Mouse (Mus musculus) lung, embryonic 15.5 days (tissue): ENCODE data around the gene Dnajb5. TPM values are rescaled to one million over a fixed set of nuclear protein-coding genes. Genes with fewer than 3 reads are reported as not detected.

Experiments used
- polyA plus RNA-seq: library from polyadenylated mRNA; unstranded; fragments of >200 nt; fragmentation: Nextera tagmentation; extraction: Ambion mirVana; gene quantifications from 2 replicates; pipeline ENCODE4 v1.2.1, GENCODE M21; 2015

Gene Dnajb5
- polyA plus RNA-seq, 1 experiment from 2014 or later = 8.9 TPM

Other genes with a start within 250 kb of the Dnajb5 start
- gene 4930578G10Rik, start 214.3 kb upstream of the Dnajb5 start, polyA plus RNA-seq = not detected in 2 replicates
- gene Ccl19, start 193.2 kb upstream of the Dnajb5 start, polyA plus RNA-seq = 0.41 TPM in 1 of 2 replicates, not detected in the other
- 72.9 and 77.9 TPM in 2 replicates for gene Ccl21a, start 175.8 kb upstream of the Dnajb5 start, polyA plus RNA-seq
- 0.08 TPM in 1 of 2 replicates, not detected in the other for gene Fam205a1, start 95.9 kb upstream of the Dnajb5 start, polyA plus RNA-seq
- 0.06 TPM in 1 of 2 replicates, not detected in the other for gene Gm12394, start 93.0 kb upstream of the Dnajb5 start, polyA plus RNA-seq
- 0.30 TPM in 1 of 2 replicates, not detected in the other for gene Fam205c, start 75.6 kb upstream of the Dnajb5 start, polyA plus RNA-seq
- 0.26 and 0.62 TPM in 2 replicates for gene Phf24, start 33.2 kb upstream of the Dnajb5 start, polyA plus RNA-seq
- gene 1700022I11Rik, start 19.8 kb downstream of the Dnajb5 start, polyA plus RNA-seq = 0.39 and 0.56 TPM in 2 replicates
- 543 and 557 TPM in 2 replicates for gene Vcp, start 50.7 kb downstream of the Dnajb5 start, polyA plus RNA-seq
- gene Fancg, start 60.7 kb downstream of the Dnajb5 start, polyA plus RNA-seq = 20.8 and 20.9 TPM in 2 replicates
- 19.0 and 22.1 TPM in 2 replicates for gene Pigo, start 76.0 kb downstream of the Dnajb5 start, polyA plus RNA-seq
- gene Stoml2, start 81.9 kb downstream of the Dnajb5 start, polyA plus RNA-seq = 321 and 331 TPM in 2 replicates
- gene Fam214b, start 96.4 kb downstream of the Dnajb5 start, polyA plus RNA-seq = 10.6 and 11.2 TPM in 2 replicates
- 5.5 and 7.3 TPM in 2 replicates for gene Unc13b, start 109.1 kb downstream of the Dnajb5 start, polyA plus RNA-seq